Mouse (Mus musculus): ENCODE data around the gene Trpc7. TPM values are rescaled to one million over a fixed set of nuclear protein-coding genes. Genes with fewer than 3 reads are reported as not detected.
A peak's percentile ranks its signal among the peaks of the same experiment; 100 is the strongest.

Trpc7 gene
- 1.5 and 2.8 TPM in 2 replicates for polyA plus RNA-seq (2014; fragmentation: Nextera tagmentation; extraction: Ambion mirVana)

GRCm38 (mm10) chr13:56895893-56896292, at the start of gene Trpc7:
Gene Trpc7 (minus strand): TSS chr13:56895993.
- Histone ChIP-seq H3K27ac (ENCODE audit: low read depth, low read length) (no peak within 1 kb of the TSS), H3K4me2 (ENCODE audit: low read length) (peak within 1 kb of the TSS; percentile 38), H3K4me1 (ENCODE audit: control insufficient read depth, insufficient read depth, low read length) (no peaks in the 10 kb centered on the region), H3K9ac (ENCODE audit: low read length) (peak within 1 kb of the TSS; percentile 22; the same call in 1 of the 2 replicates), H3K36me3 (ENCODE audit: control insufficient read depth, insufficient read depth, low read length) (no peaks in the 10 kb centered on the region), H3K9me3 (replicated peaks; ENCODE audit: control insufficient read depth, low read length) (no peaks in the 10 kb centered on the region), H3K4me3 (ENCODE audit: low read depth, low read length) (peak within 1 kb of the TSS; percentile 24), H3K27me3 (replicated peaks; ENCODE audit: control insufficient read depth, insufficient read depth, low read length) (no peaks in the 10 kb centered on the region)
- DNase-seq (ENCODE audit: low spot score) (no peak), ATAC-seq (no peak)
- WGBS = 71% methylated on average over 3 of the region's 3 CpGs

- H3K9me3 ChIP-seq (replicated peaks; ENCODE audit: control insufficient read depth, low read length) = no peaks in the 10 kb centered on the region
- ATAC-seq = no peak
- H3K9ac ChIP-seq (ENCODE audit: low read length) = no peak overlapping the region
- H3K4me3 ChIP-seq (ENCODE audit: low read depth, low read length) = no peak overlapping the region
- H3K27me3 ChIP-seq (replicated peaks; ENCODE audit: control insufficient read depth, insufficient read depth, low read length) = no peaks in the 10 kb centered on the region
- H3K27ac ChIP-seq (ENCODE audit: low read depth, low read length) = no peak overlapping the region
- WGBS = 90% methylated on average over 11 of the region's 11 CpGs
- 0 out of 2 replicates have a peak, but pooled peaks cover 1% of the 10 kb centered on the region for H3K4me1 ChIP-seq (ENCODE audit: control insufficient read depth, insufficient read depth, low read length)
- no peaks in the 10 kb centered on the region for H3K36me3 ChIP-seq (ENCODE audit: control insufficient read depth, insufficient read depth, low read length)
- H3K4me2 ChIP-seq (ENCODE audit: low read length) = no peak overlapping the region
- no peak for DNase-seq (ENCODE audit: low spot score)
These were observed 43.5 kb upstream of the Trpc7 start for GRCm38 (mm10) chr13:56939261-56939660.

- Histone ChIP-seq H3K4me1 (ENCODE audit: control insufficient read depth, insufficient read depth, low read length) (peaks cover 9% of the 10 kb centered on the region; the same call in 1 of the 2 replicates), H3K27ac (ENCODE audit: low read depth, low read length) (no peak overlapping the region), H3K9me3 (replicated peaks; ENCODE audit: control insufficient read depth, low read length) (peaks cover 8% of the 10 kb centered on the region; the same call in 1 of the 2 replicates), H3K4me3 (ENCODE audit: low read depth, low read length) (no peak overlapping the region), H3K4me2 (ENCODE audit: low read length) (no peak overlapping the region), H3K9ac (ENCODE audit: low read length) (no peak overlapping the region), H3K27me3 (replicated peaks; ENCODE audit: control insufficient read depth, insufficient read depth, low read length) (no peaks in the 10 kb centered on the region), H3K36me3 (ENCODE audit: control insufficient read depth, insufficient read depth, low read length) (no peaks in the 10 kb centered on the region)
- DNase-seq (ENCODE audit: low spot score) (peak; percentile 76), ATAC-seq (peak; percentile 61; the same call in 1 of the 2 replicates)
- WGBS = 10% methylated on average over 11 of the region's 11 CpGs
These were observed 38.2 kb upstream of the Trpc7 start for GRCm38 (mm10) chr13:56933832-56934510.

GRCm38 (mm10) chr13:56930421-56930820, 34.6 kb upstream of the Trpc7 start:
- ATAC-seq (no peak), DNase-seq (ENCODE audit: low spot score) (no peak)
- H3K9ac ChIP-seq (ENCODE audit: low read length) = no peak overlapping the region
- no peak overlapping the region for H3K4me3 ChIP-seq (ENCODE audit: low read depth, low read length)
- no peak overlapping the region for H3K27ac ChIP-seq (ENCODE audit: low read depth, low read length)
- no peak overlapping the region for H3K4me2 ChIP-seq (ENCODE audit: low read length)
- no peaks in the 10 kb centered on the region for H3K36me3 ChIP-seq (ENCODE audit: control insufficient read depth, insufficient read depth, low read length)
- H3K27me3 ChIP-seq (replicated peaks; ENCODE audit: control insufficient read depth, insufficient read depth, low read length) = no peaks in the 10 kb centered on the region
- H3K9me3 ChIP-seq (replicated peaks; ENCODE audit: control insufficient read depth, low read length) = peaks cover 8% of the 10 kb centered on the region; the same call in 1 of the 2 replicates
- peaks cover 9% of the 10 kb centered on the region; the same call in 1 of the 2 replicates for H3K4me1 ChIP-seq (ENCODE audit: control insufficient read depth, insufficient read depth, low read length)
- 90% methylated on average over 2 of the region's 2 CpGs for WGBS

GRCm38 (mm10) chr13:56922976-56923375, 27.2 kb upstream of the Trpc7 start:
- Histone ChIP-seq H3K4me3 (ENCODE audit: low read depth, low read length) (no peak overlapping the region), H3K4me1 (ENCODE audit: control insufficient read depth, insufficient read depth, low read length) (no peaks in the 10 kb centered on the region), H3K4me2 (ENCODE audit: low read length) (no peak overlapping the region), H3K9ac (ENCODE audit: low read length) (no peak overlapping the region), H3K27me3 (replicated peaks; ENCODE audit: control insufficient read depth, insufficient read depth, low read length) (no peaks in the 10 kb centered on the region), H3K9me3 (replicated peaks; ENCODE audit: control insufficient read depth, low read length) (no peaks in the 10 kb centered on the region), H3K36me3 (ENCODE audit: control insufficient read depth, insufficient read depth, low read length) (no peaks in the 10 kb centered on the region), H3K27ac (ENCODE audit: low read depth, low read length) (no peak overlapping the region)
- 80% methylated on average over 2 of the region's 2 CpGs for WGBS
- ATAC-seq = no peak
- no peak for DNase-seq (ENCODE audit: low spot score)

GRCm38 (mm10) chr13:56921251-56921650, 25.5 kb upstream of the Trpc7 start:
- WGBS = 40% methylated on average over 3 of the region's 3 CpGs
- Histone ChIP-seq H3K4me2 (ENCODE audit: low read length) (no peak overlapping the region), H3K36me3 (ENCODE audit: control insufficient read depth, insufficient read depth, low read length) (no peaks in the 10 kb centered on the region), H3K9me3 (replicated peaks; ENCODE audit: control insufficient read depth, low read length) (no peaks in the 10 kb centered on the region), H3K27ac (ENCODE audit: low read depth, low read length) (no peak overlapping the region), H3K4me1 (ENCODE audit: control insufficient read depth, insufficient read depth, low read length) (no peaks in the 10 kb centered on the region), H3K4me3 (ENCODE audit: low read depth, low read length) (no peak overlapping the region), H3K9ac (ENCODE audit: low read length) (no peak overlapping the region), H3K27me3 (replicated peaks; ENCODE audit: control insufficient read depth, insufficient read depth, low read length) (no peaks in the 10 kb centered on the region)
- peak; percentile 44; the same call in 1 of the 2 replicates for ATAC-seq
- DNase-seq (ENCODE audit: low spot score) = peak; percentile 53

- WGBS = 77% methylated on average over 7 of the region's 7 CpGs
- H3K4me3 ChIP-seq (ENCODE audit: low read depth, low read length) = no peak overlapping the region
- H3K27ac ChIP-seq (ENCODE audit: low read depth, low read length) = no peak overlapping the region
- no peaks in the 10 kb centered on the region for H3K27me3 ChIP-seq (replicated peaks; ENCODE audit: control insufficient read depth, insufficient read depth, low read length)
- H3K36me3 ChIP-seq (ENCODE audit: control insufficient read depth, insufficient read depth, low read length) = no peaks in the 10 kb centered on the region
- ATAC-seq (no peak), DNase-seq (ENCODE audit: low spot score) (no peak)
- H3K9me3 ChIP-seq (replicated peaks; ENCODE audit: control insufficient read depth, low read length) = no peaks in the 10 kb centered on the region
- no peak overlapping the region for H3K4me2 ChIP-seq (ENCODE audit: low read length)
- H3K4me1 ChIP-seq (ENCODE audit: control insufficient read depth, insufficient read depth, low read length) = no peaks in the 10 kb centered on the region
- H3K9ac ChIP-seq (ENCODE audit: low read length) = no peak overlapping the region
These were observed 18.9 kb upstream of the Trpc7 start for GRCm38 (mm10) chr13:56914721-56915120.

- DNase-seq (ENCODE audit: low spot score) = peak; percentile 60
- 58% methylated on average over 12 of the region's 12 CpGs for WGBS
- H3K4me1 ChIP-seq (ENCODE audit: control insufficient read depth, insufficient read depth, low read length) = no peaks in the 10 kb centered on the region
- H3K4me3 ChIP-seq (ENCODE audit: low read depth, low read length) = no peak overlapping the region
- no peak overlapping the region; the same call in 1 of the 2 replicates for H3K27ac ChIP-seq (ENCODE audit: low read depth, low read length)
- no peak overlapping the region for H3K4me2 ChIP-seq (ENCODE audit: low read length)
- H3K36me3 ChIP-seq (ENCODE audit: control insufficient read depth, insufficient read depth, low read length) = no peaks in the 10 kb centered on the region
- no peak for ATAC-seq
- no peaks in the 10 kb centered on the region for H3K27me3 ChIP-seq (replicated peaks; ENCODE audit: control insufficient read depth, insufficient read depth, low read length)
- H3K9ac ChIP-seq (ENCODE audit: low read length) = no peak overlapping the region
- H3K9me3 ChIP-seq (replicated peaks; ENCODE audit: control insufficient read depth, low read length) = no peaks in the 10 kb centered on the region
These were observed 15.3 kb upstream of the Trpc7 start for GRCm38 (mm10) chr13:56911093-56911492.

GRCm38 (mm10) chr13:56895386-56895785, 407 bp downstream of the Trpc7 start:
- H3K4me2 ChIP-seq (ENCODE audit: low read length) = peak overlapping the region; percentile 38
- ATAC-seq (no peak), DNase-seq (ENCODE audit: low spot score) (peak; percentile 54)
- WGBS = 1% methylated on average over 17 of the region's 17 CpGs
- no peaks in the 10 kb centered on the region for H3K27me3 ChIP-seq (replicated peaks; ENCODE audit: control insufficient read depth, insufficient read depth, low read length)
- no peaks in the 10 kb centered on the region for H3K36me3 ChIP-seq (ENCODE audit: control insufficient read depth, insufficient read depth, low read length)
- H3K4me3 ChIP-seq (ENCODE audit: low read depth, low read length) = peak overlapping the region; percentile 24
- H3K4me1 ChIP-seq (ENCODE audit: control insufficient read depth, insufficient read depth, low read length) = no peaks in the 10 kb centered on the region
- H3K9ac ChIP-seq (ENCODE audit: low read length) = peak overlapping the region; percentile 22; the same call in 1 of the 2 replicates
- no peaks in the 10 kb centered on the region for H3K9me3 ChIP-seq (replicated peaks; ENCODE audit: control insufficient read depth, low read length)
- no peak overlapping the region for H3K27ac ChIP-seq (ENCODE audit: low read depth, low read length)

Measured in forebrain, embryonic 14.5 days (tissue).